Mouse (Mus musculus) MEL (cell line): Measurements from ENCODE around the gene Ccdc88c. TPM values are rescaled to one million over a fixed set of nuclear protein-coding genes. Genes with fewer than 3 reads are reported as not detected.

ENCODE experiments used
- DNase-seq: peaks from one replicate; pipeline ENCODE4 v3.0.0; 2011; ENCODE audit warnings: low read depth, low spot score
- H3K27ac ChIP-seq: 2 replicates; pipeline ENCODE4 v1.5.1; 2012; ENCODE audit warnings: low read depth, mild to moderate bottlenecking, control low read depth, low read length, moderate library complexity; ENCODE audit not compliant: control insufficient read depth
- H3K27me3 ChIP-seq, 2 experiments: fragments of 150-350 bp in 1 of 2; sonication (generic) in 1 of 2; 2 replicates each; pipeline ENCODE4 v1.6.1; 2012; ENCODE audit warnings: low read length in 2 of 2, mild to moderate bottlenecking in 2 of 2, improper control_type of control experiment in 1 of 2, moderate library complexity in 1 of 2; ENCODE audit not compliant: insufficient read depth in 2 of 2, control insufficient read depth in 1 of 2
- H3K36me3 ChIP-seq, 2 experiments: 2 replicates each; pipeline ENCODE4 v1.6.1; 2012 to 2014; ENCODE audit warnings: low read length in 2 of 2, improper control_type of control experiment in 1 of 2, inconsistent platforms in 1 of 2, mild to moderate bottlenecking in 1 of 2; ENCODE audit not compliant: insufficient read depth in 2 of 2, control insufficient read depth in 1 of 2
- H3K4me1 ChIP-seq, 2 experiments: fragments of 150-350 bp in 1 of 2; sonication (generic) in 1 of 2; 2 replicates each; pipeline ENCODE4 v1.6.1; 2012; ENCODE audit warnings: low read length in 2 of 2, improper control_type of control experiment in 1 of 2, mild to moderate bottlenecking in 1 of 2; ENCODE audit not compliant: insufficient read depth in 2 of 2, control insufficient read depth in 1 of 2
- H3K4me3 ChIP-seq, 2 experiments: fragments of 150-350 bp in 1 of 2; sonication (generic) in 1 of 2; 2 replicates each; pipeline ENCODE4 v1.5.1; 2012; ENCODE audit warnings: low read depth in 2 of 2, low read length in 2 of 2, mild to moderate bottlenecking in 2 of 2, moderate library complexity in 2 of 2, control low read depth in 1 of 2, improper control_type of control experiment in 1 of 2; ENCODE audit not compliant: control insufficient read depth in 1 of 2, insufficient read depth in 1 of 2
- H3K79me2 ChIP-seq: 2 replicates; pipeline ENCODE4 v1.6.1; 2012; ENCODE audit warnings: mild to moderate bottlenecking, low read length, moderate library complexity; ENCODE audit not compliant: control insufficient read depth, poor library complexity, insufficient read depth
- H3K9ac ChIP-seq: 2 replicates; pipeline ENCODE4 v1.6.1; 2012; ENCODE audit warnings: low read depth, mild to moderate bottlenecking, control low read depth, low read length, moderate library complexity; ENCODE audit not compliant: control insufficient read depth, poor library complexity, severe bottlenecking
- H3K9me3 ChIP-seq: fragments of 150-350 bp; sonication (generic); replicated peaks from 2 replicates; pipeline ENCODE4 v1.6.1; 2012; ENCODE audit warnings: mild to moderate bottlenecking, low read length, improper control_type of control experiment, moderate library complexity; ENCODE audit not compliant: insufficient read depth
- CHD1 ChIP-seq: IDR thresholded peaks from 2 replicates; pipeline ENCODE4 v1.6.1; 2012; ENCODE audit warnings: low read depth, mild to moderate bottlenecking, inconsistent platforms, low read length, improper control_type of control experiment
- ELF1 ChIP-seq: IDR thresholded peaks from 2 replicates; pipeline ENCODE4 v1.6.1; 2014; ENCODE audit warnings: low read depth, mild to moderate bottlenecking, inconsistent platforms, low read length, improper control_type of control experiment, moderate library complexity
- ETS1 ChIP-seq: IDR thresholded peaks from 2 replicates; pipeline ENCODE4 v1.6.1; 2012; ENCODE audit warnings: low read depth, mild to moderate bottlenecking, inconsistent platforms, low read length, improper control_type of control experiment, moderate library complexity
- GABPA ChIP-seq: IDR thresholded peaks from 2 replicates; pipeline ENCODE4 v1.6.1; 2012; ENCODE audit warnings: low read depth, mild to moderate bottlenecking, inconsistent platforms, low read length, improper control_type of control experiment, moderate library complexity
- GATA1 ChIP-seq: IDR thresholded peaks from 2 replicates; pipeline ENCODE4 v1.6.1; 2011; ENCODE audit warnings: low read depth, low read length, improper control_type of control experiment
- HCFC1 ChIP-seq: IDR thresholded peaks from 2 replicates; pipeline ENCODE4 v1.6.1; 2012; ENCODE audit warnings: low read depth, mild to moderate bottlenecking, inconsistent platforms, low read length, improper control_type of control experiment, moderate library complexity
- KAT2A ChIP-seq: conservative IDR thresholded peaks from 2 replicates; pipeline ENCODE4 v1.6.1; 2012; ENCODE audit warnings: low read depth, low read length, improper control_type of control experiment, inconsistent platforms
- MAFK ChIP-seq: IDR thresholded peaks from 2 replicates; pipeline ENCODE4 v1.6.1; 2011; ENCODE audit warnings: low read depth, mild to moderate bottlenecking, low read length, improper control_type of control experiment, borderline replicate concordance
- MAX ChIP-seq: IDR thresholded peaks from 2 replicates; pipeline ENCODE4 v1.6.1; 2011; ENCODE audit warnings: low read length, improper control_type of control experiment
- MAZ ChIP-seq: IDR thresholded peaks from 2 replicates; pipeline ENCODE4 v1.6.1; 2012; ENCODE audit warnings: low read depth, mild to moderate bottlenecking, inconsistent platforms, low read length, improper control_type of control experiment
- MEF2A ChIP-seq: IDR thresholded peaks from 2 replicates; pipeline ENCODE4 v1.6.1; 2014; ENCODE audit warnings: low read depth, mild to moderate bottlenecking, inconsistent platforms, low read length, improper control_type of control experiment; ENCODE audit not compliant: poor library complexity, insufficient replicate concordance, severe bottlenecking; ENCODE audit errors: extremely low read depth
- MYC ChIP-seq: IDR thresholded peaks from 2 replicates; pipeline ENCODE4 v1.6.1; 2011; ENCODE audit warnings: low read depth, mild to moderate bottlenecking, low read length, improper control_type of control experiment, moderate library complexity
- NELFE ChIP-seq: IDR thresholded peaks from 2 replicates; pipeline ENCODE4 v1.6.1; 2011; ENCODE audit warnings: low read depth, low read length, improper control_type of control experiment
- NRF1 ChIP-seq: IDR thresholded peaks from 2 replicates; pipeline ENCODE4 v1.6.1; 2014; ENCODE audit warnings: low read depth, mild to moderate bottlenecking, inconsistent platforms, low read length, improper control_type of control experiment, moderate library complexity; ENCODE audit not compliant: poor library complexity, insufficient read depth, severe bottlenecking
- POLR2A ChIP-seq, 2 experiments: IDR thresholded peaks; 2 replicates each; pipeline ENCODE4 v1.6.1; 2011 to 2012; ENCODE audit warnings: low read length in 2 of 2, mild to moderate bottlenecking in 2 of 2, control low read depth in 1 of 2, improper control_type of control experiment in 1 of 2, low read depth in 1 of 2, moderate library complexity in 1 of 2; ENCODE audit not compliant: control insufficient read depth in 1 of 2, insufficient read depth in 1 of 2, poor library complexity in 1 of 2
- POLR2AphosphoS2 ChIP-seq: IDR thresholded peaks from 2 replicates; pipeline ENCODE4 v1.6.1; 2011; ENCODE audit warnings: low read length, improper control_type of control experiment
- POLR2AphosphoS5 ChIP-seq: IDR thresholded peaks from 2 replicates; pipeline ENCODE4 v1.6.1; 2012; ENCODE audit warnings: low read depth, borderline replicate concordance, mild to moderate bottlenecking, inconsistent platforms, low read length, moderate library complexity, mixed read lengths
- RAD21 ChIP-seq: IDR thresholded peaks from 2 replicates; pipeline ENCODE4 v1.6.1; 2011; ENCODE audit warnings: mild to moderate bottlenecking, low read depth, low read length, improper control_type of control experiment
- RCOR1 ChIP-seq: IDR thresholded peaks from 2 replicates; pipeline ENCODE4 v1.6.1; 2012; ENCODE audit warnings: low read depth, mild to moderate bottlenecking, inconsistent platforms, low read length, improper control_type of control experiment
- SMC3 ChIP-seq: IDR thresholded peaks from 2 replicates; pipeline ENCODE4 v1.6.1; 2011; ENCODE audit warnings: low read depth, low read length, improper control_type of control experiment
- TCF12 ChIP-seq: IDR thresholded peaks from 2 replicates; pipeline ENCODE4 v1.6.1; 2014; ENCODE audit warnings: low read depth, mild to moderate bottlenecking, inconsistent platforms, low read length, improper control_type of control experiment, moderate library complexity
- USF1 ChIP-seq: IDR thresholded peaks from 2 replicates; pipeline ENCODE4 v1.6.1; 2014; ENCODE audit warnings: low read depth, mild to moderate bottlenecking, inconsistent platforms, low read length, improper control_type of control experiment, moderate library complexity
- USF2 ChIP-seq, 2 experiments: IDR thresholded peaks; 2 replicates each; pipeline ENCODE4 v1.6.1; 2011 to 2012; ENCODE audit warnings: improper control_type of control experiment in 2 of 2, low read length in 2 of 2, borderline replicate concordance in 1 of 2, inconsistent platforms in 1 of 2, low read depth in 1 of 2, mild to moderate bottlenecking in 1 of 2; ENCODE audit not compliant: insufficient read depth in 1 of 2
- ZC3H11A ChIP-seq: IDR thresholded peaks from 2 replicates; pipeline ENCODE4 v1.6.1; 2012; ENCODE audit warnings: low read depth, mild to moderate bottlenecking, inconsistent platforms, low read length, improper control_type of control experiment
- ZKSCAN1 ChIP-seq: IDR thresholded peaks from 2 replicates; pipeline ENCODE4 v1.6.1; 2012; ENCODE audit warnings: low read depth, mild to moderate bottlenecking, inconsistent platforms, low read length, improper control_type of control experiment, moderate library complexity
- ZMIZ1 ChIP-seq: IDR thresholded peaks from 2 replicates; pipeline ENCODE4 v1.6.1; 2012; ENCODE audit warnings: low read depth, mild to moderate bottlenecking, inconsistent platforms, low read length, improper control_type of control experiment, moderate library complexity
- ZNF384 ChIP-seq: IDR thresholded peaks from 2 replicates; pipeline ENCODE4 v1.6.1; 2012; ENCODE audit warnings: low read depth, mild to moderate bottlenecking, inconsistent platforms, low read length, improper control_type of control experiment
- polyA plus RNA-seq, 2 experiments: library from polyadenylated mRNA; stranded (reverse) in 1 of 2; unstranded in 1 of 2; fragments of >175 nt in 1 of 2; fragments of >200 nt in 1 of 2; gene quantifications; 2 replicates each; pipeline versions ENCODE4 v1.2.1 to v1.2.4; 2012; ENCODE audit warnings: low replicate concordance in 2 of 2, low read depth in 1 of 2; ENCODE audit not compliant: insufficient read length in 2 of 2, insufficient read depth in 1 of 2, missing spikeins in 1 of 2
- total RNA-seq: library from RNA; depleted of rRNA; stranded (reverse); fragments of 300-350 nt; gene quantifications from 2 replicates; pipeline ENCODE4 v1.2.3, GENCODE M21; 2012

The Ccdc88c gene
- total and polyA plus RNA-seq, 3 experiments, result 8.7 to 15.3 TPM; not detected in 1

GRCm38 (mm10) chr12:100989780-100990288 is 39.0 kb downstream of the Ccdc88c start:
- no peak overlapping the region for H3K4me3 ChIP-seq
- no peak for TF ChIP-seq GABPA
- no peak for TF ChIP-seq POLR2A (IDR thresholded peaks at IDR 0.05; ENCODE audit: control insufficient read depth in 1 of 2, insufficient read depth in 1 of 2, low read depth in 1 of 2, low read length in 2 of 2, poor library complexity in 1 of 2)
- TF ChIP-seq RCOR1, result no peak
- TF ChIP-seq MAZ, result no peak
- no peak for TF ChIP-seq SMC3
- no peak for TF ChIP-seq POLR2AphosphoS2
- no peak for TF ChIP-seq ELF1
- no peak for TF ChIP-seq USF1
- TF ChIP-seq ZC3H11A, result no peak
- no peak for TF ChIP-seq MEF2A
- TF ChIP-seq NELFE, result no peak
- TF ChIP-seq POLR2AphosphoS5, result no peak
- TF ChIP-seq USF2 (IDR thresholded peaks at IDR 0.05; ENCODE audit: borderline replicate concordance in 1 of 2, insufficient read depth in 1 of 2, low read depth in 1 of 2, low read length in 2 of 2), result no peak
- no peak for TF ChIP-seq KAT2A
- TF ChIP-seq GATA1, result no peak
- TF ChIP-seq ZNF384, result no peak
- TF ChIP-seq MYC, result no peak
- TF ChIP-seq CHD1, result no peak
- TF ChIP-seq RAD21, result no peak
- TF ChIP-seq, all 39 proteins: peak for 0
- peaks cover 0 to 9% of the 10 kb centered on the region in 2 experiments; a peak in 2 of 4 replicates for H3K36me3 ChIP-seq
- H3K27me3 ChIP-seq, result no peaks in the 10 kb centered on the region
- H3K9me3 ChIP-seq, result no peaks in the 10 kb centered on the region
- H3K27ac ChIP-seq, result no peak overlapping the region
- H3K79me2 ChIP-seq, result peaks cover 5% of the 10 kb centered on the region; the same call in 1 of the 2 replicates
- no peak for DNase-seq
- H3K9ac ChIP-seq, result no peak overlapping the region
- peaks cover 11 to 16% of the 10 kb centered on the region in 2 experiments for H3K4me1 ChIP-seq

- Histone ChIP-seq H3K9ac (no peak overlapping the region), H3K4me3 (no peak overlapping the region), H3K9me3 (no peaks in the 10 kb centered on the region), H3K4me1 (peaks cover 11 to 17% of the 10 kb centered on the region in 2 experiments), H3K27me3 (no peaks in the 10 kb centered on the region), H3K27ac (no peak overlapping the region), H3K79me2 (peaks cover 8% of the 10 kb centered on the region; the same call in 1 of the 2 replicates), H3K36me3 (peaks cover 0 to 11% of the 10 kb centered on the region in 2 experiments; a peak in 2 of 4 replicates)
- TF ChIP-seq NRF1, result no peak
- no peak for TF ChIP-seq MAZ
- no peak for TF ChIP-seq RAD21
- TF ChIP-seq ZC3H11A, result no peak
- TF ChIP-seq ETS1, result no peak
- TF ChIP-seq TCF12, result no peak
- no peak for TF ChIP-seq MAX
- TF ChIP-seq SMC3, result no peak
- TF ChIP-seq KAT2A, result no peak
- no peak for TF ChIP-seq POLR2AphosphoS2
- TF ChIP-seq ZKSCAN1, result no peak
- no peak for TF ChIP-seq ZMIZ1
- no peak for TF ChIP-seq USF1
- no peak for TF ChIP-seq MEF2A
- TF ChIP-seq MAFK, result no peak
- TF ChIP-seq HCFC1, result no peak
- no peak for DNase-seq
Measured at GRCm38 (mm10) chr12:100988324-100989130, 40.3 kb downstream of the Ccdc88c start.
